Mouse (Mus musculus) right cerebral cortex, adult 18-20 months (tissue): ENCODE data around the gene Rdh1.
"Not testable (repeated sequence)": the region's sequence is repeated elsewhere in the genome, so short reads cannot be mapped to it uniquely, and the experiment has no call there.

Experiments used
- DNase-seq: peaks from one replicate; pipeline ENCODE4 v3.0.0; 2022; ENCODE audit warnings: mixed read lengths

Gene Rdh1

DNA sequence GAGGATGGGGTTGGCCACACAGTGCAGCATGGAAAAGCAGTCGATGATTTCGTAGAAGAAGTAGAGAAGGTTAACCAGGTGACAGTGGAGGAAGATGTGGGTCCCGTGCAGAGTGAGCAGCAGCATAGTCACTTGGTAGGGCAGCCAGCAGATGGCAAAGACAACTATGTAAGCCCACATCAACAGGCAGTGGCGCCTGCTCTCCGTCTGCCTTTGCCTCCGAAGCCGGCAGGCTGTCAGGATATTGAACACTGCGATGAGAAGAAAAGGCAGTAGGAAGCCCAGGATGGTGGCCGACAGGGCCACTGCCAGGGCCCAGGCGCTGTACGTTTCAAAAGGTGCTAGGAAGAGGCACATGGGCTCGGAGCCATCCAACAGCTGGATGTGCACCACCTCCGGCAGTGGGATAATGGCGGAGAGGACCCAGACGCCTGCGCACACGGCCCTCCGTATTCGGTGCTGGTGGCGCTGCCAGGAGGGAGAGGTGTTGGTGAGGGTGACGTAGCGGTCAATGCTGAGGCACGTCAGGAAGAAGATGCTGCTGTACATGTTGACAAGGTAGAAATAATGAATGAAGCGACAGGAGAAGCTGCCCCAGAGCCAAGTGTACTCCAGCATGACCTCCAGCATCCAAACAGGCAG lies 9.3 kb upstream of the Rdh1 start:
- no peak for DNase-seq

DNA sequence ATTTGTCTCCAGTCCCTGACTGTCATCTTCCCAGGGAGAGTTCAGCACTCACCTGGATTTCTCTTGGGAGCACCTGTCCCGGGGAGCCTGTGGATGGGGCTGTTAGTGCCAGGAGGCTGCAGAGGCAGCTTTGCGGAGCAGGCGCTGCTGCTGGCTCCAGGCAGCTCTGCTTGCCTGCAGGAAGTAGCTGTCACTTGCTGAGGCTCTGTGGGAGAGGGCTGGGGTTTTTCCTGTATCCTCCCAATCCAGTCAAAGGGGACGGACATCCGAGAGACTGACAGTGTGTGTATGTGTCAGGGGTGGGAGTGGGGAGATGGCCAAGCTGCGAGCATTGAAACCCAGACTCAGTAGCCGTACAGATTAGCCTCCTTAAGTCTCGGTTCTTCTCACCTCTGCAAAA lies 8.0 kb upstream of the Rdh1 start, which contains the start of gene Gpr182:
TSS of gene Gpr182 (minus strand) at position 185 of the 400 bp plus-strand sequence.
- no peak for DNase-seq

DNA sequence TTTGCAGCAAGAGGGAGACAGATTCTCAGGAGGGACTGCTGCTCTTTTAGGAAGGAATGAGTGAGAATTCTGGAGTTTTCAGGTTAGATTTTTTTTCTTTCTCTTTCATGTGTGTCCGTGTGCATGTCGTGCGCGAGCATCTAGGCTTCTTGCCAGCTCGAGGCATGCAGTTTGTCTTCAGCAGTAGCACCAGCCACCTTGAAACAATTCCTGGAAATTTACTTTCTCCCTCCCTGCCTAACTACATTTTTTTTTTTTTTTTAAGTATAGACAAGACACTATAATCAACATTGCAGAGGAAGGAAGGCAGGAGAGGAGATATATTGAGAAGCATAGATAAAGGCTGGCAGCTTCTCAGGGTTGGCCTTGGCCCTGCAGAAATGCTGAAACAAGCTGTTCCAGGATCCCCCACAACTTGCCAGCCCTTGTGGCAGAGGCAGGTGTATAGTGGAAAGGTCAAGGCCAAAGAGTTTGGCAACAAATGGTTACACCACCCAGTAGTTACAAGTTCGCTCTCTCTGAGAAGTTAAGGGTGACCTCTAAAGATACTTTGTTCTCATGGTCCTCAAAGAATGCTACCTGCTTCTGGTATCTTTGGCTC lies 4.9 kb upstream of the Rdh1 start:
- no peak for DNase-seq

DNA sequence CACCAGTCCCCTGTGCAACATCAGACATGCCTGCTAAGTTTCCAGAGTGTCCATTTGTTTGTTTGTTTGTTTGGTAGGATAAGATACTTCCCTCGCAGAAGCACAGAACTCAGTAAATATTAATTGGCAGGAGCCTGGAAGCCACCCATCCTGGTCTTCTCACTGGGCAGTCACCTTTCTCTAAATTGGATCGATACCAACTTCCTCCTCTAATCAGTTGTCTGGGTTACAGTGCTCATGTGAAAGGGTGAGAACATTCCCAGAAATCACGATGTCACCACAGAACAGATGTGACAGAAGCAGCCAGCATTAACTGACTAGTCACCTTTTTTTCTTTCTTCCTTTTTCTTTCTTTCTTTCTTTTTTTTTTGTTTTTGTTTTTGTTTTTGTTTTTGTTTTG lies 4.3 kb upstream of the Rdh1 start:
- DNase-seq, result no peak

DNA sequence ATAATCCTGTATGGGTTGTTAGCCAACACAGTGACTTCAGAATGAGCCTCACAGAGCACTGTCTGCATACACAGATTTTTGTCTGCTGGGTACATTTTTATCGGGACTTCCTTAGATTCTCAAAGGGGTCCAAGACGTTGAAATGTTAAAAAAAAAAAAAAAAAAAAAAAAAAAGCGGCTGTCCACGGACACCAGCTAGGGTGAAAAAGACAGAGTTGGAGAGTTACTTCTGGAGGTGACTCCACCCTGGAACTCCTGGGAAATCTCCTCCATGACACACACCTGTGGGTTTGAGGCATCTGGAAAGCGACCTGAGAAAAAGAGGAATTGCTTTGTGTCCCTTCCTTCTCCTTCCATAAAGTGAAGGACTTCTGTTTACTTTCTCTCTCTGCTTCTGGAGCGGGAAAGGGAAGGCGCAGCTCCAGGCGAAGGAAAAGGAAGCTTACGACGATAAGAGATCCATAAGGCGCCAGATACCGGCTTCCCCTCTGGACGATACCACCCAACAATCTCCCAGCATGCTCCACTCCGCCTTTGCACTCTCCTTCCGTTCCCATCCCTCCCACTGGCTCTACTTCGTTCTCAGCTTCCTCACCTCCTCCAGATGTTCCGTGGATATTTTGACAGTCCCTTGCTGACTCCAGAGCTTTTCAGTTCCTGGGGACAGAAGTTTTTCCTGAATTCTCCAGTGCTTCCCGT lies 3.6 kb upstream of the Rdh1 start:
- DNase-seq, result no peak

DNA sequence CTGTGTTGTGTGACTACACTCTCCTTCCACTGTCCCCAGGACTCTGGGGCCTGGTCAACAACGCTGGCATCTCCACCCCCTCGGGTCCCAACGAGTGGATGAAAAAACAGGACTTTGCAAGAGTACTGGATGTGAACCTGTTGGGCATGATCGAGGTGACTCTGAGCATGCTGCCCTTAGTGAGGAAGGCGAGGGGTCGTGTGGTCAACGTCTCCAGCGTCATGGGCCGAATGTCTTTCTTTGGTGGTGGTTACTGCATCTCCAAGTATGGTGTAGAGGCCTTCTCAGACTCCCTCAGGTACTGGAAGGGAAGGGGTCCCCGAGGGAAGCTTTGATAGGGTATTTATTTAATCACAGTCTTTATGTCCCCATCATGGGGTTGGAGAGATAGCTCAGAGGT lies 3.4 kb downstream of the Rdh1 start:
- DNase-seq, result not testable (repeated sequence)

DNA sequence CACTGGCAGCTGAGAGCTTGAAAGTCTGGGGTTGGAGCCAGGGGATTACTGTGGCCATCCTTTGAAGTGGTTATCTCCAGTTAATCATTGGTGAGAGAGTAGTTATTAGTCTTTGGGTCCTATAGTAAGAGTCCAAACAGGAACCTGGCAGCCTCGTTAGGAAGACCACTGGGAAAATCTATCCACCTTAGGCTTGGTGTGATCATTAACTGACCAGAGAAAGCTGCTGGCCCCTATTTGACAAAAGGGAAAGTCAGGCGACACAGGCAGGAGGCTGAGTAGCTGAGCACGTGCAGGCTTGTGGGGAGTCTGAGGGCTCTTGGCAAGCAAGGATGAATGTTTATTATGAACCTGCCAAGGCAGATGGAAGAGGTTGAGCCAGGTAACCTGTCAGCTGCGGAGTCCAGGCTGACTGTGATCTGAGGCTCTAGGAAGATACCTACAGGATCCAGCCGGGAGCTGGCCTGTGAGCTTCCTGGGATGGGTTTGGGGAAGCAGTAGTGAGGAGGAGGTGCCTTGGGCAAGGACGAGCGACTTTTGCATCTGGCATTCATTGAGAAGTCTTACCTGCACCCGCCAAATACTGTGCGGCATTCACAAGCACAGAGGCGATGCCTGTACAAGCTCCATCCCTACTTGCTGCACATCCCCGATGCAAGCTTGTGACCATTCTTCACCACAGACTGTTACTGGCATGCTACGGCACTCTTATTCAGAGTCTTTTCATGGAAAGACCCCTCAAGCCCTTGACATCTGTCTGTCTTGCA lies 4.6 kb downstream of the Rdh1 start:
- no peak for DNase-seq

DNA sequence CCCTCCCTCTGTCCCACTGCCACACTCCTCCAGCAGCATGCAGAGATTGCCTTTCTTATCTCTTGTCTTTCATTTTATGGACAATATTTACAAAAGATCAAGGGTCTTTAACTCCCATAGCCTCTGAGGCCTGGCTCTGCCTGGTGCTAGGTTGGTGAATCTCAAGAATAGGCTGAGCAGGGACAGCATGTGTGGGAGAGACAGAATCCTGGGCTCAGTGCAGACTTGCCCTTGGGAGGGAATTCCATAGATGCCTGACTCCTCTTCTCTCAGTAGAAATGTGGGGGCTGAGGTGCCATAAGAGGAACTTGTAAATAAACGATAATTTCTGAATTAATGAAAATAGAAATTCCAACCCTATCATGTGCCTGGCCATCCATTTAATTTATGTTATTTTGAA lies 7.0 kb downstream of the Rdh1 start:
- no peak for DNase-seq

DNA sequence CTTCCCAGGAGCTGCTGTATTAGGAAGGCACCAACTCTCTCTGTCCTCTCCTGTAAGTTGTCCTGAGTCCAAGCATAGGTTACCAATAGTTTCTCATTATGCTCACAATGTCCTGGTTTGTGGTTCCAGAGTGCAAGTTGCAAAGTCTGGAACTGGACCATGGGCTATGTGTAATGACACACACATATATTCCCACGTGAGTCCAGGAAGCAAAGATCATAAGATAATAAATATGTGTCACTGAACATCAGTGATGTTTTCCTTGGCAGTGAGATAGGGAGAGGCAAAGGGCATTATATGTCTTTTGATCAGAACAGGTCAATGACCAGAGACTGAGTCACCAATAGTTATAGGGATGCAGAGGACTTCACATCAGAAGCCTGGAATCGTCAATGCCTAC lies 16.5 kb downstream of the Rdh1 start, which contains the start of gene Rdh9:
TSS of gene Rdh9 (plus strand) at position 376 of the 400 bp plus-strand sequence.
- DNase-seq, result no peak

DNA sequence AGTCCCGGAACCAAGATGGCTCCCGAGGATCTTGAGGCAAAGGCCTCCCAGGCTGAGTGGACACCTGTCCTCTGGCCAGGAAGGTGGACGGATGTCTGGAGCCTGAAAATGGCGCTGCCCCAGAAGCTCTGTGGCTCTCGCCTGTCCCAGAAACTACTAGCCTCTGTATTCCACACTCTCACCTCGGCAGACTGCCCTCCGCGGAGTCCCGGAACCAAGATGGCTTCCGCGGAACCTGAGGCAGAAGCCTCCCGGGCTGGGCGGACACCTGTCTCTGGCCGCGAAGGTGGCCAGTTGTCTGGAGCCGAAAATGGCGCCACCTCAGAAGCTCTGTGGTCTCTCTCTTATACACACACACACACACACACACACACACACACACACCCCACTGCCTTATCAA lies 22.8 kb downstream of the Rdh1 start:
- not testable (repeated sequence) for DNase-seq

DNA sequence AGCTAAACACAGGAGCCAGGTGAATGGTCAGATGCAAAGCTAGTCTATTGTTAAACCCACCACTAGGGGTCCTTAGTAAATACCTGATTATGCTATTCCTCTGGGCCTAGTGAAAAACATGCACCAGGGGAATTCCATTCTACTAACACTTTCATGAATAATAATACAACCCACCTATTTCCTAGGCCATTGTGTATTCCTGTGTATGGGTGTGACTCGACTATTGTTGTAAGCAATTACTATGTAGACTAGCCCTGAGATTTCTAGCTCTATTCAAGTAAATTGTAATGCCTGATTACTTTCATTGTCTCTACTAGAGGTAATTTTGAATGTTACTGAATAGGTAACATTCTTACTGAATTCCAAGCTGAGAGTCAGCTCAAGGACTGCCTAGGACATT lies 25.9 kb downstream of the Rdh1 start:
- not testable (repeated sequence) for DNase-seq

DNA sequence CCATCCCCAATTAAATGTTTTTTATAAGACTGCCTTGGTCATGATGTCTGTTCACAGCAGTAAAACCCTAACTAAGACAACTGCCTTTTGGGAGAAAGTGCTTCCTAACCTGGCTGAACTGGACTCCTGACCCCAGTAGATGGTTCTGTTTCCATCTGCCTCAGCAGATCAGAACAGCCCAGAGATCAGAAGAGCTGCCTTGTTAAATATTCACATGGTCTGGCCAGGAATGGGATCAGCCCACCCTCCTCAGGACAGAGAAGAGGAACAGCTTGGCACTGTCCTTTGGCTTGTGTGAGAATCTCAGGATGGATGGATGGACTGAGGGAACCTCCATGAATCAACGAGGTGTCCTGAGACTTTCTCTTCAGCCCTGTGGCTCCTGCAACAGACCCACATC lies 39.8 kb downstream of the Rdh1 start:
- DNase-seq, result no peak

DNA sequence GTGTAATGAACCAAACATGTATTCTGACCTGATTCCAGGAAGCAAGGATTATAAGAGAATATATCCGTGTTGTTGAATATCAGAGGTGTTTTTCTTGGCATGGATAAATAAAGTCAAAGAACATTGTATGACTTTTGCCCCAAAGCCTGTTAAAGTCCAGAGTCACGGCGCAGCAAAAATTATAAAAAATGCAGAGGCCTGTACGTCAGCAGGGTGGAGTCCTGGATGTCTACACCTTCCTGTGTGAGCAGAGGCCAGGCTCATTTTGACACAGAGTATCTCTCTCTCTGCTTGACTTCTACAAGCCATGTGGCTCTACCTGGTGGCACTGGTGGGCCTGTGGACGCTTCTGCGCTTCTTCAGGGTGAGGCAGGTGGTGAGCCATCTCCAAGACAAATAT lies 41.4 kb downstream of the Rdh1 start, which contains the start of gene Rdh16:
TSS of gene Rdh16 (plus strand) at position 262 of the 400 bp plus-strand sequence.
- no peak for DNase-seq

DNA sequence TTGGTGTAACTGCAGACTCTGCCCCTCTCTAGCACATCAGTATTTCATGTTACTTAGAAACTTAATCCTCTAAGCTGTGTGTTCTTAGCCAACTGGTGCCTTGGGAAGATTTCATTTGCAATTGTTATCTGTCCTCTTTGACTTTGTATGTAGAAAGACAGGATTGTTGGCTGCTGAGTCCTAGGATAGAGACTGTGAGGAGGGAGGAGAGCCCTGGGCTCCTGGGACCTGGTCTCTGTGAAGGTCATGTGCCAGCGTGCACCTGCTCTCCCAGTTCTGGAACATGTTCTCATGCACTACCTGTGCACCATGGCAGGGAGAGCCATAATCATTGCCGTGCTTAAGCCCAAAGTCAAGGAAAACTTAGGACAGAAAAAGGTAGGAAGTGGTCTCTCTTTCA lies 42.1 kb downstream of the Rdh1 start:
- no peak for DNase-seq

DNA sequence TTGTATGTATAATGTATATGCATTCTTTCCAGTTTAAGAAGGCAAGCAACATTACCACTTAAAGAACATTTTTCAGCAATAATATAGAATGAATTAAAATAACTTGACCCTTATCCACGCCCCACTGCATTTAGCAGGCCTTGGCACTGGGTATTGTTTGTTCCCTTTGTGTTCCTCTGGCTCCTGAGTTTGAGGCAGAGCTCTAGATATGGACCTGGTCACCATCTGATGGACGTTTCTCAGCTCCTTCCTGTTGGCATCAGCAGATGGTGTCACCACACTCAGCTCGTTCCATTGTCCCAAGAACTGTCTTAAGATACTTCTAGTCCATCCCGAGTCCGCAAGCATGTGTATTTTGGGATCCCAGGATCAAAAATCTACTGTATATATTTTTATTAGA lies 42.7 kb downstream of the Rdh1 start:
- DNase-seq, result no peak

DNA sequence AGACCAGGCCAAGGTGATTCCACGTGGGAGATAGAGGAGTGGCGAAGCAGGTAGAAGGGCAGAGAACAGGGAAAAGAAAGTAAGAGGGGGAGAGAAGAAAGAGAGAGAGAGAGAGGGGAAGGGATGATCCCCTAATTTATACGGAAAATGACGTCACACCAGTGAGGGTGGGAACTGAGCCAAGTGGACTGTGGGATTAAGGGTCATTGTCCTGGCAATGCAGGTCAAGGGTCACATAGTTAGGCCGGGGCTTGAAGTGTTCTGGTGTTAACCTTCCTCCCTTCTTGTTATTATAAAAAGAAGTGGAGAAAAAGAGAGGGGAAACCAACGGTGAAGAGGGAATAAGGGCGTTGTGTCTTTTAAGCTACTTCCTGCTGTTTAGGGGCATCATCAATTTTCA lies 44.9 kb downstream of the Rdh1 start:
- no peak for DNase-seq

DNA sequence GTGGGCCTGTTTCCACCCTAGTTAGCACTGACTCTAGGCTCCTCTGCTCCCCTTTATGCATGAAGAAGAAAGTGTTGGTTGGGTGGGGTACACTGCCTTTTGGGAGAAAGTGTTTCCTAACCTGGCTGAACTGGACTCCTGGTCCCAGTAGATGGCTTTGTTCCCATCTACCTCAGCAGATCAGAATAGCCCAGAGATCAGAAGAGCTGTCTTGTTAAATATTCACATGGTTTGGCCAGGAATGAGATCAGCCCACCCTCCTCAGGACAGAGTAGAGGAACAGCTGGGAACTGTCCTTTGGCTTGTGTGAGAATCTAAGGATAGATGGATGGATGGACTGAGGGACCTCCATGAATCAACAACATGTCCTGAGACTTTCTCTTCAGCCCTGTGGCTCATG lies 56.4 kb downstream of the Rdh1 start:
- DNase-seq, result no peak

DNA sequence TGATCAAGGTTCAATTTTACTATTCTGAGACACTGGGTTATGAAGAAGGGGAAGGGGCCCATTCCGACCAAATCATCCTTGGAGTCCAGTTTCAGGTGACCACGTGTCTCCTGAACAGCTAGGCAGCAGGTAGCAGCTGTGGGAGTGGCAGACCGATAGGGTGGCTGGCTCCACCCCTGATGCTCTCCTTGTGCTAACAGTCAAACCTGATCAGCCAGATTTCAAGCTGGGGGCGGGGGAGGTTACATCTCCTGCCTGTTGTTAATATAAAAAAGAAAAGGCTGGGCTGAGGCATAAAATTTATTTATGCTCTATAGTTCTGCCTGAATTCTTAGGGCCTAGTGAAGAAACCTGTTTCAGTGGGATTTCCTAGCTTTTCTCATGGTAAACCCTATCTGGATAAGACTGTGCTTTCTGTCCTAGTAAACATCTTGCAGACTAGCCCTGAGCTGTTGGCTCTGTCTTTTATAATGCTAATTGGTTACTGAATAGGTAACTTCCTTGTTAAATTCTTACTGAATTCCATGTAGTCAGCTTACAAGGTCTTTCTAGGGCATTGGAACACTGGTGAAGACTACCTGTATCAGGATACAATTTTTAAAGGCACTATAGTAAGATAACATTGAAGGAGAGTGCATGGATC lies 57.9 kb downstream of the Rdh1 start:
- not testable (repeated sequence) for DNase-seq
